In genomic region chr13:69429596-69429995, GRCm38 (mm10) we compare ENCODE assay signal across 12 mouse cellular contexts.
A peak's percentile ranks its signal among the peaks of the same experiment; 100 is the strongest.
DNase-seq lines count a peak whose midpoint lies in the region; ATAC-seq and TF ChIP-seq lines count a peak whose summit lies in the region.
"Had no signal": no experiment of that assay in that cellular context is flagged by ENCODE, and none has a peak within 500 bp of the region (broad histone marks: within the 10 kb centered on the region; RNA-seq: fewer than 3 reads in every experiment).

No protein-coding gene starts in this region.

- H3K27ac ChIP-seq in kidney, adult 2 months (ENCODE audit: insufficient read depth, low read depth, low read length) = no peak overlapping the region
- H3K27ac ChIP-seq in midbrain, embryonic 12.5 days (replicated peaks) = peak overlapping the region; percentile 58
- H3K27ac ChIP-seq in thymus, adult 2 months (ENCODE audit: control insufficient read depth, insufficient read depth, low read length) = no peak overlapping the region
- H3K27ac ChIP-seq: limb, embryonic 15.5 days had no signal

- DNase-seq in brain, embryonic 14.5 days (ENCODE audit: low read depth) = peak; percentile 68
- peak; percentile 61 for DNase-seq in embryo, embryonic 11.5 days (ENCODE audit: low read depth, low spot score)
- peak; percentile 57 for DNase-seq in kidney, adult 2 months
- DNase-seq in left cerebral cortex, postnatal 25 days (ENCODE audit: low spot score in 2 of 2) = no peak
- DNase-seq in ovary, postnatal 10 days (ENCODE audit: low spot score) = no peak
- DNase-seq in thymus, adult 2 months = no peak
- no peak for DNase-seq in left cerebral cortex, adult 18-20 months (ENCODE audit: low spot score in 2 of 2)
- DNase-seq: lung, postnatal 14 days had no signal

- ATAC-seq in midbrain, embryonic 12.5 days (ENCODE audit: low FRiP score, low read depth) = peak; percentile 87

- H3K27me3 ChIP-seq in kidney, adult 2 months (replicated peaks; ENCODE audit: control insufficient read depth, insufficient read depth, low read length) = no peaks in the 10 kb centered on the region
- no peaks in the 10 kb centered on the region for H3K27me3 ChIP-seq in midbrain, embryonic 12.5 days
- no peaks in the 10 kb centered on the region for H3K27me3 ChIP-seq in thymus, adult 2 months (ENCODE audit: control insufficient read depth, insufficient read depth, low read length)
- H3K27me3 ChIP-seq: CH12.LX; limb, embryonic 15.5 days had no signal

- H3K36me3 ChIP-seq in kidney, adult 2 months (ENCODE audit: control insufficient read depth, insufficient read depth, low read length) = no peaks in the 10 kb centered on the region
- H3K36me3 ChIP-seq in midbrain, embryonic 12.5 days = no peaks in the 10 kb centered on the region
- H3K36me3 ChIP-seq in thymus, adult 2 months (ENCODE audit: control insufficient read depth, insufficient read depth, low read length) = no peaks in the 10 kb centered on the region
- H3K36me3 ChIP-seq: limb, embryonic 15.5 days had no signal

- H3K4me2 ChIP-seq in midbrain, embryonic 12.5 days (replicated peaks) = no peak overlapping the region
- H3K4me2 ChIP-seq: limb, embryonic 15.5 days had no signal

- WGBS in kidney, adult 2 months = 24% methylated on average over 5 of the region's 5 CpGs
- WGBS in midbrain, embryonic 12.5 days = 30% methylated on average over 5 of the region's 5 CpGs
- 87% methylated on average over 5 of the region's 5 CpGs for WGBS in thymus, adult 2 months

- no peak for TF ChIP-seq POLR2A in brain, embryonic 14.5 days (IDR thresholded peaks at IDR 0.05; ENCODE audit: borderline replicate concordance, extremely low read depth, insufficient read depth, insufficient read length, poor library complexity, severe bottlenecking)
- TF ChIP-seq POLR2A in kidney, adult 2 months (IDR thresholded peaks at IDR 0.05; ENCODE audit: low read depth, low read length) = no peak
- TF ChIP-seq POLR2A in thymus, adult 2 months (IDR thresholded peaks at IDR 0.05; ENCODE audit: control insufficient read depth, extremely low read depth, insufficient read depth, low read length, poor library complexity) = no peak

- TF ChIP-seq CTCF in brain, embryonic 14.5 days (IDR thresholded peaks at IDR 0.05; ENCODE audit: borderline replicate concordance, extremely low read depth, insufficient read depth, insufficient read length) = no peak
- TF ChIP-seq CTCF in kidney, adult 2 months (conservative IDR thresholded peaks at IDR 0.05; ENCODE audit: insufficient read depth, insufficient read length, low read depth, low read length) = no peak
- no peak for TF ChIP-seq CTCF in thymus, adult 2 months (IDR thresholded peaks at IDR 0.05; ENCODE audit: borderline replicate concordance, control insufficient read depth, extremely low read depth, insufficient read depth, low read length, poor library complexity)

- no peak overlapping the region for H3K9ac ChIP-seq in midbrain, embryonic 12.5 days (replicated peaks)
- H3K9ac ChIP-seq: limb, embryonic 15.5 days had no signal

- no peaks in the 10 kb centered on the region for H3K4me1 ChIP-seq in kidney, adult 2 months (ENCODE audit: control insufficient read depth, insufficient read depth, low read length)
- H3K4me1 ChIP-seq in midbrain, embryonic 12.5 days = peaks cover 15% of the 10 kb centered on the region; the same call in 1 of the 2 replicates
- H3K4me1 ChIP-seq in thymus, adult 2 months (replicated peaks; ENCODE audit: control insufficient read depth, insufficient read depth, low read length) = no peaks in the 10 kb centered on the region

- intact Hi-C loops in left cerebral cortex, postnatal 25 days (cut with DNase I) = no loop called here

- no peak overlapping the region for H3K4me3 ChIP-seq in kidney, adult 2 months (ENCODE audit: insufficient read depth, low read depth, low read length)
- H3K4me3 ChIP-seq in midbrain, embryonic 12.5 days = no peak overlapping the region
- no peak overlapping the region for H3K4me3 ChIP-seq in thymus, adult 2 months (ENCODE audit: control insufficient read depth, insufficient read depth, low read length)
- H3K4me3 ChIP-seq: erythroblast, embryonic 14.5 days; limb, embryonic 15.5 days had no signal

- H3K9me3 ChIP-seq in midbrain, embryonic 12.5 days = no peaks in the 10 kb centered on the region
- H3K9me3 ChIP-seq: limb, embryonic 15.5 days had no signal

Comparison
In these comparisons a context has a peak if more than half of its experiments do, and no peak if none do; other contexts are left out.
1. DNase-seq: peak in brain, embryonic 14.5 days (single experiment), embryo, embryonic 11.5 days (single experiment) and kidney, adult 2 months (single experiment); none in left cerebral cortex, postnatal 25 days (0 of 2), ovary, postnatal 10 days (single experiment), thymus, adult 2 months (single experiment) and left cerebral cortex, adult 18-20 months (0 of 2).